Mouse (Mus musculus) limb, embryonic 13.5 days (tissue): ENCODE results near the gene Tpst2. TPM values are rescaled to one million over a fixed set of nuclear protein-coding genes. Genes with fewer than 3 reads are reported as not detected.

Experiments used
- ATAC-seq: fragments of 200-750 bp; cut with Nextera tagmentation; 2 replicates; pipeline ENCODE4 v1.8.0; 2017; ENCODE audit warnings: low read depth, moderate number of reproducible peaks, moderate TSS enrichment; ENCODE audit not compliant: low FRiP score
- H3K27ac ChIP-seq: fragments of 300-500 bp; sonication (generic); 2 replicates; pipeline ENCODE4 v1.5.1; 2015; ENCODE audit warnings: inconsistent platforms, mild to moderate bottlenecking, moderate library complexity
- H3K27me3 ChIP-seq: fragments of 300-500 bp; sonication (generic); 2 replicates; pipeline ENCODE4 v1.6.1; 2015; ENCODE audit warnings: mild to moderate bottlenecking, inconsistent platforms
- H3K36me3 ChIP-seq: fragments of 300-500 bp; sonication (generic); 2 replicates; pipeline ENCODE4 v1.6.1; 2015; ENCODE audit warnings: inconsistent platforms, mild to moderate bottlenecking, moderate library complexity
- H3K4me1 ChIP-seq: fragments of 300-500 bp; sonication (generic); 2 replicates; pipeline ENCODE4 v1.6.1; 2015; ENCODE audit warnings: inconsistent platforms
- H3K4me2 ChIP-seq: fragments of 300-500 bp; sonication (generic); replicated peaks from 2 replicates; pipeline ENCODE4 v1.6.1; 2015; ENCODE audit warnings: inconsistent platforms, mild to moderate bottlenecking, moderate library complexity
- H3K4me3 ChIP-seq: fragments of 300-500 bp; sonication (generic); 2 replicates; pipeline ENCODE4 v1.5.1; 2015; ENCODE audit warnings: moderate library complexity, mild to moderate bottlenecking, inconsistent platforms
- H3K9ac ChIP-seq: fragments of 300-500 bp; sonication (generic); 2 replicates; pipeline ENCODE4 v1.6.1; 2015; ENCODE audit warnings: mild to moderate bottlenecking, inconsistent platforms
- H3K9me3 ChIP-seq: fragments of 300-500 bp; sonication (generic); 2 replicates; pipeline ENCODE4 v1.6.1; 2016; ENCODE audit warnings: inconsistent platforms
- WGBS: fragments of 180-500 bp; shearing (Covaris S2); methylation state at CpG from one replicate; pipeline ENCODE4 v1.1.7; 2015; 5-methylcytosine and 5-hydroxymethylcytosine counted together
- polyA plus RNA-seq: library from polyadenylated mRNA; unstranded; fragments of >200 nt; fragmentation: Nextera tagmentation; extraction: Ambion mirVana; gene quantifications from 2 replicates; pipeline ENCODE4 v1.2.1, GENCODE M21; 2015

Tpst2 gene
- polyA plus RNA-seq, 1 experiment from 2014 or later = 42.3 TPM

GRCm38 (mm10) chr5:112327854-112328253, 51.4 kb downstream of the Tpst2 start:
- H3K36me3 ChIP-seq = peaks cover 55% of the 10 kb centered on the region
- 92% methylated on average over 15 of the region's 15 CpGs for WGBS

GRCm38 (mm10) chr5:112329805-112330564, 53.5 kb downstream of the Tpst2 start:
- H3K4me2 ChIP-seq = no peak overlapping the region
- H3K9ac ChIP-seq = no peak overlapping the region
- ATAC-seq = no peak
- H3K9me3 ChIP-seq = no peaks in the 10 kb centered on the region
- no peak overlapping the region for H3K27ac ChIP-seq
- no peaks in the 10 kb centered on the region for H3K27me3 ChIP-seq
- H3K36me3 ChIP-seq = peaks cover 76% of the 10 kb centered on the region
- WGBS = 91% methylated on average over 14 of the region's 14 CpGs
- H3K4me3 ChIP-seq = no peak overlapping the region
- H3K4me1 ChIP-seq = peaks cover 20% of the 10 kb centered on the region

More at GRCm38 (mm10) chr5:112327854-112328253, 51.4 kb downstream of the Tpst2 start:
- H3K9ac ChIP-seq = no peak overlapping the region
- H3K27me3 ChIP-seq = no peaks in the 10 kb centered on the region
- no peak for ATAC-seq
- H3K27ac ChIP-seq = no peak overlapping the region
- 0 out of 2 replicates have a peak overlapping the region, but pooled peaks have one; percentile 95 for H3K4me3 ChIP-seq
- peak overlapping the region; percentile 83; the same call in 1 of the 2 replicates for H3K4me2 ChIP-seq
- no peaks in the 10 kb centered on the region for H3K9me3 ChIP-seq
- H3K4me1 ChIP-seq = peaks cover 26% of the 10 kb centered on the region

GRCm38 (mm10) chr5:112335473-112335872, 59.0 kb downstream of the Tpst2 start:
- WGBS = 14% methylated on average over 2 of the region's 2 CpGs
- no peaks in the 10 kb centered on the region for H3K27me3 ChIP-seq
- H3K27ac ChIP-seq = no peak overlapping the region
- H3K4me2 ChIP-seq = no peak overlapping the region
- no peak for ATAC-seq
- H3K9me3 ChIP-seq = no peaks in the 10 kb centered on the region
- H3K9ac ChIP-seq = no peak overlapping the region
- peaks cover 95% of the 10 kb centered on the region for H3K36me3 ChIP-seq
- H3K4me1 ChIP-seq = no peaks in the 10 kb centered on the region
- H3K4me3 ChIP-seq = no peak overlapping the region

- 94% methylated on average over 22 of the region's 22 CpGs for WGBS
- Histone ChIP-seq H3K4me2 (no peak overlapping the region), H3K4me3 (no peak overlapping the region), H3K9me3 (no peaks in the 10 kb centered on the region), H3K27ac (no peak overlapping the region), H3K4me1 (peaks cover 7% of the 10 kb centered on the region), H3K27me3 (no peaks in the 10 kb centered on the region), H3K36me3 (peaks cover 80% of the 10 kb centered on the region), H3K9ac (no peak overlapping the region)
- ATAC-seq = no peak
Measured at GRCm38 (mm10) chr5:112337004-112337403, 60.5 kb downstream of the Tpst2 start.

- no peak overlapping the region for H3K4me2 ChIP-seq
- ATAC-seq = no peak
Measured at GRCm38 (mm10) chr5:112339215-112339614, 62.7 kb downstream of the Tpst2 start.

GRCm38 (mm10) chr5:112342463-112343204, 66.1 kb downstream of the Tpst2 start, which contains the start of the genes Srrd and Hps4:
Srrd (minus strand) TSS chr5:112343040.
Hps4 (plus strand) TSS chr5:112343083.
- no peaks in the 10 kb centered on the region for H3K27me3 ChIP-seq
- peak; percentile 71 for ATAC-seq
- H3K9ac ChIP-seq = peak within 1 kb of the TSS; percentile 86
- peaks cover 37% of the 10 kb centered on the region for H3K4me1 ChIP-seq
- WGBS = 3% methylated on average over 50 of the region's 64 CpGs
- peak within 1 kb of the TSS; percentile 84 for H3K4me2 ChIP-seq
- H3K4me3 ChIP-seq = peak within 1 kb of the TSS; percentile 97
- peaks cover 40% of the 10 kb centered on the region for H3K36me3 ChIP-seq
- no peak within 1 kb of the TSS for H3K27ac ChIP-seq
- H3K9me3 ChIP-seq = no peaks in the 10 kb centered on the region

More at GRCm38 (mm10) chr5:112339215-112339614, 62.7 kb downstream of the Tpst2 start:
- Histone ChIP-seq H3K4me3 (no peak overlapping the region), H3K27me3 (no peaks in the 10 kb centered on the region), H3K9me3 (no peaks in the 10 kb centered on the region), H3K4me1 (peaks cover 21% of the 10 kb centered on the region), H3K36me3 (peaks cover 58% of the 10 kb centered on the region), H3K9ac (no peak overlapping the region), H3K27ac (no peak overlapping the region)
- 57% methylated on average over 7 of the region's 7 CpGs for WGBS

GRCm38 (mm10) chr5:112343205-112343595, 66.7 kb downstream of the Tpst2 start:
- WGBS = under 1% methylated on average over 19 of the region's 24 CpGs
- Histone ChIP-seq H3K4me1 (peaks cover 37% of the 10 kb centered on the region), H3K9me3 (no peaks in the 10 kb centered on the region), H3K9ac (peak overlapping the region; percentile 86), H3K36me3 (peaks cover 40% of the 10 kb centered on the region), H3K27me3 (no peaks in the 10 kb centered on the region), H3K4me2 (peak overlapping the region; percentile 84), H3K27ac (no peak overlapping the region), H3K4me3 (peak overlapping the region; percentile 97)
- ATAC-seq = peak; percentile 64

- Histone ChIP-seq H3K9me3 (no peaks in the 10 kb centered on the region), H3K4me2 (peak overlapping the region; percentile 84), H3K36me3 (peaks cover 43% of the 10 kb centered on the region), H3K27ac (no peak overlapping the region), H3K4me1 (peaks cover 37% of the 10 kb centered on the region), H3K9ac (0 out of 2 replicates have a peak overlapping the region, but pooled peaks have one; percentile 86), H3K27me3 (no peaks in the 10 kb centered on the region), H3K4me3 (peak overlapping the region; percentile 97)
- no peak for ATAC-seq
- 84% methylated on average over 6 of the region's 6 CpGs for WGBS
Measured at GRCm38 (mm10) chr5:112344092-112344960, 67.8 kb downstream of the Tpst2 start.

GRCm38 (mm10) chr5:112346211-112346965, 69.9 kb downstream of the Tpst2 start:
- 81% methylated on average over 16 of the region's 16 CpGs for WGBS
- H3K4me2 ChIP-seq = no peak overlapping the region
- no peaks in the 10 kb centered on the region for H3K9me3 ChIP-seq
- H3K4me1 ChIP-seq = peaks cover 36% of the 10 kb centered on the region
- ATAC-seq = no peak
- no peak overlapping the region for H3K4me3 ChIP-seq
- peaks cover 54% of the 10 kb centered on the region for H3K36me3 ChIP-seq
- peak overlapping the region; percentile 31; the same call in 1 of the 2 replicates for H3K9ac ChIP-seq
- H3K27me3 ChIP-seq = no peaks in the 10 kb centered on the region
- no peak overlapping the region for H3K27ac ChIP-seq

- 92% methylated on average over 8 of the region's 8 CpGs for WGBS
Measured at GRCm38 (mm10) chr5:112349169-112349568, 72.7 kb downstream of the Tpst2 start.

GRCm38 (mm10) chr5:112355493-112355892, 79.0 kb downstream of the Tpst2 start:
- H3K4me1 ChIP-seq = no peaks in the 10 kb centered on the region
- H3K36me3 ChIP-seq = peaks cover 70% of the 10 kb centered on the region
- no peaks in the 10 kb centered on the region for H3K27me3 ChIP-seq
- no peaks in the 10 kb centered on the region for H3K9me3 ChIP-seq
- WGBS = 88% methylated on average over 6 of the region's 6 CpGs
- no peak for ATAC-seq
- H3K9ac ChIP-seq = no peak overlapping the region
- no peak overlapping the region for H3K27ac ChIP-seq
- no peak overlapping the region for H3K4me2 ChIP-seq
- H3K4me3 ChIP-seq = no peak overlapping the region

More at GRCm38 (mm10) chr5:112349169-112349568, 72.7 kb downstream of the Tpst2 start:
- Histone ChIP-seq H3K4me2 (no peak overlapping the region), H3K27me3 (no peaks in the 10 kb centered on the region), H3K9me3 (no peaks in the 10 kb centered on the region), H3K36me3 (peaks cover 78% of the 10 kb centered on the region), H3K9ac (no peak overlapping the region), H3K4me3 (no peak overlapping the region), H3K4me1 (peaks cover 16% of the 10 kb centered on the region; the same call in 1 of the 2 replicates), H3K27ac (no peak overlapping the region)
- ATAC-seq = no peak
